Comparison of ENCODE assay signal across 30 mouse cellular contexts in genomic region chr14:9658445-9658844, GRCm38 (mm10).
"Had no signal": no experiment of that assay in that cellular context is flagged by ENCODE, and none has a peak within 500 bp of the region (broad histone marks: within the 10 kb centered on the region; RNA-seq: fewer than 3 reads in every experiment).

No protein-coding gene starts in this region.

- H3K4me1 ChIP-seq: heart, embryonic 12.5 days; heart, embryonic 13.5 days; heart, embryonic 15.5 days; hindbrain, embryonic 10.5 days; hindbrain, embryonic 12.5 days; hindbrain, embryonic 13.5 days; hindbrain, embryonic 15.5 days; intestine, embryonic 15.5 days; kidney, embryonic 15.5 days had no signal

- H3K36me3 ChIP-seq: heart, embryonic 12.5 days; heart, embryonic 13.5 days; heart, embryonic 15.5 days; hindbrain, embryonic 10.5 days; hindbrain, embryonic 12.5 days; hindbrain, embryonic 13.5 days; hindbrain, embryonic 15.5 days; intestine, embryonic 15.5 days; kidney, embryonic 15.5 days had no signal

- H3K4me3 ChIP-seq: heart, embryonic 12.5 days; heart, embryonic 13.5 days; heart, embryonic 15.5 days; hindbrain, embryonic 10.5 days; hindbrain, embryonic 12.5 days; hindbrain, embryonic 13.5 days; hindbrain, embryonic 15.5 days; intestine, embryonic 15.5 days; kidney, embryonic 15.5 days; layer of hippocampus, adult 2 months; left cerebral cortex, adult 2 months had no signal

- H3K9me3 ChIP-seq: heart, embryonic 12.5 days; heart, embryonic 13.5 days; heart, embryonic 15.5 days; hindbrain, embryonic 10.5 days; hindbrain, embryonic 12.5 days; hindbrain, embryonic 13.5 days; hindbrain, embryonic 15.5 days; intestine, embryonic 15.5 days; kidney, embryonic 15.5 days had no signal

- H3K27ac ChIP-seq: heart, embryonic 13.5 days; heart, embryonic 15.5 days; hindbrain, embryonic 10.5 days; hindbrain, embryonic 12.5 days; hindbrain, embryonic 13.5 days; hindbrain, embryonic 14.5 days; hindbrain, embryonic 15.5 days; hindbrain, postnatal 0 days; intestine, embryonic 15.5 days; kidney, embryonic 15.5 days; kidney, postnatal 0 days; layer of hippocampus, adult 2 months; left cerebral cortex, adult 2 months had no signal

- H3K9ac ChIP-seq: heart, embryonic 12.5 days; heart, embryonic 13.5 days; heart, embryonic 15.5 days; hindbrain, embryonic 12.5 days; hindbrain, embryonic 13.5 days; hindbrain, embryonic 14.5 days; hindbrain, embryonic 15.5 days; intestine, embryonic 15.5 days; kidney, embryonic 15.5 days had no signal

- DNase-seq: heart, postnatal 10 days; heart, postnatal 14 days; heart, postnatal 36 days; heart, postnatal 4 days; kidney, adult 11 months; kidney, adult 18-20 months; kidney, adult 2 months; kidney, adult 8-10 months; kidney, adult 9 months; kidney, postnatal 10 days; kidney, postnatal 14 days; kidney, postnatal 25 days; kidney, postnatal 36 days; kidney, postnatal 4 days; layer of hippocampus, adult 9-11 months; layer of hippocampus, postnatal 36 days had no signal
